Mouse (Mus musculus) heart, adult 11 months (tissue): ENCODE measurements around the gene Tmem254a.
"Not testable (repeated sequence)": the region's sequence is repeated elsewhere in the genome, so short reads cannot be mapped to it uniquely, and the experiment has no call there.

ENCODE experiments used
- DNase-seq: peaks from one replicate; pipeline ENCODE4 v3.0.0; 2022

The Tmem254a gene

GRCm38 (mm10) chr14:25927562-25927881 is at the start of gene Tmem254a:
TSS of gene Tmem254a (minus strand) at chr14:25927672.
- DNase-seq = not testable (repeated sequence)

GRCm38 (mm10) chr14:25957861-25958260 is 30.4 kb upstream of the Tmem254a start:
- not testable (repeated sequence) for DNase-seq

- not testable (repeated sequence) for DNase-seq
These were observed 10.5 kb upstream of the Tmem254a start, which contains the start of gene Cphx1 for GRCm38 (mm10) chr14:25938004-25938403. TSS of gene Cphx1 (plus strand) at chr14:25938304.

GRCm38 (mm10) chr14:25936867-25937630 is 9.6 kb upstream of the Tmem254a start:
- DNase-seq = not testable (repeated sequence)

- not testable (repeated sequence) for DNase-seq
These were observed 484 bp downstream of the Tmem254a start for GRCm38 (mm10) chr14:25926814-25927561.

- not testable (repeated sequence) for DNase-seq
These were observed 8.9 kb downstream of the Tmem254a start for GRCm38 (mm10) chr14:25918427-25919170.

GRCm38 (mm10) chr14:25908976-25909375 is 18.5 kb downstream of the Tmem254a start:
- not testable (repeated sequence) for DNase-seq

GRCm38 (mm10) chr14:25907272-25907671 is 20.2 kb downstream of the Tmem254a start:
- DNase-seq = not testable (repeated sequence)

GRCm38 (mm10) chr14:25905243-25905642 is 22.2 kb downstream of the Tmem254a start:
- peak; percentile 1 for DNase-seq

- not testable (repeated sequence) for DNase-seq
These were observed 24.5 kb downstream of the Tmem254a start, which contains the start of gene Plac9a for GRCm38 (mm10) chr14:25903000-25903399. TSS of gene Plac9a (minus strand) at chr14:25903100.

- not testable (repeated sequence) for DNase-seq
These were observed 31.8 kb downstream of the Tmem254a start for GRCm38 (mm10) chr14:25895686-25896085.

GRCm38 (mm10) chr14:25894566-25894965 is 32.9 kb downstream of the Tmem254a start:
- DNase-seq = not testable (repeated sequence)

GRCm38 (mm10) chr14:25885886-25886285 is 41.6 kb downstream of the Tmem254a start:
- not testable (repeated sequence) for DNase-seq

- not testable (repeated sequence) for DNase-seq
These were observed 45.7 kb downstream of the Tmem254a start for GRCm38 (mm10) chr14:25881769-25882168.

GRCm38 (mm10) chr14:25876640-25877039 is 50.8 kb downstream of the Tmem254a start:
- DNase-seq = not testable (repeated sequence)
